Mouse (Mus musculus): ENCODE results near the gene Olfm1. TPM values are rescaled to one million over a fixed set of nuclear protein-coding genes. Genes with fewer than 3 reads are reported as not detected.

The Olfm1 gene
- total and polyA plus RNA-seq, 2 experiments from 2014 or later, result 426 to 486 TPM

GRCm38 (mm10) chr2:28256029-28256428 is 63.2 kb downstream of the Olfm1 start:
- 89% methylated on average over 7 of the region's 7 CpGs for WGBS
- Histone ChIP-seq H3K9me3 (ENCODE audit: low read length) (no peaks in the 10 kb centered on the region), H3K36me3 (ENCODE audit: insufficient read depth, low read length) (no peaks in the 10 kb centered on the region), H3K9ac (replicated peaks; ENCODE audit: low read length, poor library complexity, severe bottlenecking) (no peak overlapping the region), H3K4me3 (ENCODE audit: low read depth, low read length) (no peak overlapping the region), H3K27ac (ENCODE audit: low read depth, low read length) (no peak overlapping the region), H3K4me1 (ENCODE audit: insufficient read depth, low read length) (no peaks in the 10 kb centered on the region), H3K4me2 (ENCODE audit: low read depth, low read length, poor library complexity, severe bottlenecking) (no peak overlapping the region), H3K27me3 (ENCODE audit: insufficient read depth, low read length) (no peaks in the 10 kb centered on the region)
- TF ChIP-seq CTCF (IDR thresholded peaks at IDR 0.05), result no peak
- DNase-seq (ENCODE audit: low spot score) (no peak), ATAC-seq (ENCODE audit: low FRiP score) (no peak)

- Histone ChIP-seq H3K4me2 (ENCODE audit: low read depth, low read length, poor library complexity, severe bottlenecking) (no peak overlapping the region), H3K4me3 (ENCODE audit: low read depth, low read length) (no peak overlapping the region), H3K27me3 (ENCODE audit: insufficient read depth, low read length) (no peaks in the 10 kb centered on the region), H3K9ac (replicated peaks; ENCODE audit: low read length, poor library complexity, severe bottlenecking) (no peak overlapping the region), H3K4me1 (ENCODE audit: insufficient read depth, low read length) (no peaks in the 10 kb centered on the region), H3K36me3 (ENCODE audit: insufficient read depth, low read length) (no peaks in the 10 kb centered on the region), H3K9me3 (ENCODE audit: low read length) (no peaks in the 10 kb centered on the region), H3K27ac (ENCODE audit: low read depth, low read length) (no peak overlapping the region)
- no peak for TF ChIP-seq CTCF (IDR thresholded peaks at IDR 0.05)
- 56% methylated on average over 3 of the region's 3 CpGs for WGBS
- DNase-seq (ENCODE audit: low spot score) (peak; percentile 41), ATAC-seq (ENCODE audit: low FRiP score) (no peak)
These were observed 68.6 kb downstream of the Olfm1 start for GRCm38 (mm10) chr2:28261438-28261837.

DNA sequence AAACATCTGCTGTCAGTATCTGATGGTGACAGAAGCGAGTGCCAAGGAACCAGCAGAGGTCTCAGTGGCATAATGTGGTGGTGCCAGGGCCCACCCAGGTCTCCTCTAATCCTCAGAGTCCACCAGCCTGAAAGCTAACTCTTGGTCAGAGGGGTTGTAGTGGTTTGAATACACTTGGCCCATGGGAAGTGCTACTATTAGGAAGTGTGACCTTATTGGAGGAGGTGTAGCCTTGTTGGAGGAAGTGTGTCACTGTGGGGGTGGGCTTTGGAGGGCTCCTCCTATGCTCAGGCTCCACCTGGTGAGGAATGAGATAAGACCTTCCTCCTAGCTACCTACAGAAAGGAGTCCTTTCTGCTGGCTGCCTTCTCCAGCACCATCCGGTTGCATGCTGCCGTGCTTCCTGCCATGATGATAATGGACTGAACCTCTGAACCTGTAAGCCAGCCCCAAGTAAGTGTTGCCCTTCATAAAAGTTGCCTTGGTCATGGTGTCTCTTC is 75.0 kb downstream of the Olfm1 start:
- no peaks in the 10 kb centered on the region; the same call in 1 of the 2 replicates for H3K4me1 ChIP-seq (ENCODE audit: insufficient read depth, low read length)
- no peak overlapping the region for H3K4me3 ChIP-seq (ENCODE audit: low read depth, low read length)
- WGBS, result 93% methylated on average over 3 of the region's 3 CpGs
- no peak for DNase-seq (ENCODE audit: low spot score)
- H3K27me3 ChIP-seq (ENCODE audit: insufficient read depth, low read length), result no peaks in the 10 kb centered on the region
- no peak for ATAC-seq (ENCODE audit: low FRiP score)
- H3K9ac ChIP-seq (replicated peaks; ENCODE audit: low read length, poor library complexity, severe bottlenecking), result no peak overlapping the region
- TF ChIP-seq CTCF (IDR thresholded peaks at IDR 0.05), result no peak
- H3K36me3 ChIP-seq (ENCODE audit: insufficient read depth, low read length), result no peaks in the 10 kb centered on the region
- no peaks in the 10 kb centered on the region for H3K9me3 ChIP-seq (ENCODE audit: low read length)
- H3K27ac ChIP-seq (ENCODE audit: low read depth, low read length), result no peak overlapping the region
- H3K4me2 ChIP-seq (ENCODE audit: low read depth, low read length, poor library complexity, severe bottlenecking), result no peak overlapping the region

DNA sequence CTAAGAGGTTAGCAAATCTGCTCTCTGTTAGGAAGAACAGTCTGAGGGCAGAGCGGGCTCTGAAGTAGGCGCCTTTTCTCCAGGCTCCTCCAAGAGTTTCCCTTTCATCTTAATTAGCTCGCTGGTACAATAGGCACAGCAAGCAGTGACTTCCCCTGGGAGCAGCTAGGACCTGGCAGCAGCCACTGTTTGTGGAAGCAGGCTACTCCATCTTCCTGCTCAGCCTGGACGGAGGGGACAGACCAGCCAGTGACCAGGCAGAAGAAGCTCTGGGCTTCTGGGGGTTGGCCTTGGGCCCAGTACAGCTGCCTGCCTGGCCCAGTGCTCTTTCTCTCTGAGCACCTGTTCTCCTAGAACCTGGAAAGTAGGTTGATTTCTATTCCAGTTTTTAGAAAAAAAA is 77.8 kb downstream of the Olfm1 start:
- no peak for ATAC-seq (ENCODE audit: low FRiP score)
- WGBS, result 9% methylated on average over 4 of the region's 4 CpGs

GRCm38 (mm10) chr2:28272218-28272965 is 79.6 kb downstream of the Olfm1 start:
- Histone ChIP-seq H3K27me3 (ENCODE audit: insufficient read depth, low read length) (no peaks in the 10 kb centered on the region), H3K27ac (ENCODE audit: low read depth, low read length) (no peak overlapping the region), H3K36me3 (ENCODE audit: insufficient read depth, low read length) (no peaks in the 10 kb centered on the region), H3K9me3 (ENCODE audit: low read length) (no peaks in the 10 kb centered on the region), H3K4me1 (ENCODE audit: insufficient read depth, low read length) (no peaks in the 10 kb centered on the region; the same call in 1 of the 2 replicates), H3K9ac (replicated peaks; ENCODE audit: low read length, poor library complexity, severe bottlenecking) (no peak overlapping the region), H3K4me2 (ENCODE audit: low read depth, low read length, poor library complexity, severe bottlenecking) (no peak overlapping the region), H3K4me3 (ENCODE audit: low read depth, low read length) (no peak overlapping the region)
- ATAC-seq (ENCODE audit: low FRiP score) (no peak), DNase-seq (ENCODE audit: low spot score) (no peak)
- no peak for TF ChIP-seq CTCF (IDR thresholded peaks at IDR 0.05)
- WGBS, result 80% methylated on average over 11 of the region's 11 CpGs

More for the DNA sequence above, 77.8 kb downstream of the Olfm1 start:
- H3K9ac ChIP-seq (replicated peaks; ENCODE audit: low read length, poor library complexity, severe bottlenecking), result no peak overlapping the region
- 0 out of 2 replicates have a peak overlapping the region, but pooled peaks have one; percentile 27 for H3K27ac ChIP-seq (ENCODE audit: low read depth, low read length)
- H3K9me3 ChIP-seq (ENCODE audit: low read length), result no peaks in the 10 kb centered on the region
- H3K27me3 ChIP-seq (ENCODE audit: insufficient read depth, low read length), result no peaks in the 10 kb centered on the region
- no peak for TF ChIP-seq CTCF (IDR thresholded peaks at IDR 0.05)
- no peaks in the 10 kb centered on the region for H3K36me3 ChIP-seq (ENCODE audit: insufficient read depth, low read length)
- DNase-seq (ENCODE audit: low spot score), result peak; percentile 74
- no peak overlapping the region for H3K4me2 ChIP-seq (ENCODE audit: low read depth, low read length, poor library complexity, severe bottlenecking)
- H3K4me3 ChIP-seq (ENCODE audit: low read depth, low read length), result no peak overlapping the region
- no peaks in the 10 kb centered on the region; the same call in 1 of the 2 replicates for H3K4me1 ChIP-seq (ENCODE audit: insufficient read depth, low read length)

DNA sequence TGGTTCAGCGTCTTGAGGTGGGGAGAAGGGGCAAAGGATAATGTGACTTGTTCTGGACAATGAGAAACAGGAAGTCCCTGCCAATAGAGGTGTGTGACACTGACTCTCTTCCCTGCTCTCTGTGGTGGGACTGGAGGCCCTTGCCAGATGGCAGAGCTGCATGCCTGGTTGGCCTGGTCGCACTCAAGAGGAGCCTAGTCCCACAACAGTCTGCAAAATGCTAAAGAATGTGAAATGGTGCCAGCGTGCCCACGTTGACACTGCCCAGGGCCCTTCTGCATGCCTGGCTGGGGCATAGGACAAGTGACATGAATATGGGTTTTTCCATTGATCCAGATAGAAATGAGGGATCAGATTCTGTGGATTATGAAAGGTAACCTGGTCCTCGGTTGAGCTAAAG is 81.2 kb downstream of the Olfm1 start:
- no peaks in the 10 kb centered on the region; the same call in 1 of the 2 replicates for H3K4me1 ChIP-seq (ENCODE audit: insufficient read depth, low read length)
- H3K27ac ChIP-seq (ENCODE audit: low read depth, low read length), result no peak overlapping the region
- no peaks in the 10 kb centered on the region for H3K36me3 ChIP-seq (ENCODE audit: insufficient read depth, low read length)
- no peak for TF ChIP-seq CTCF (IDR thresholded peaks at IDR 0.05)
- DNase-seq (ENCODE audit: low spot score) (no peak), ATAC-seq (ENCODE audit: low FRiP score) (no peak)
- no peaks in the 10 kb centered on the region for H3K9me3 ChIP-seq (ENCODE audit: low read length)
- H3K9ac ChIP-seq (replicated peaks; ENCODE audit: low read length, poor library complexity, severe bottlenecking), result no peak overlapping the region
- H3K4me2 ChIP-seq (ENCODE audit: low read depth, low read length, poor library complexity, severe bottlenecking), result no peak overlapping the region
- no peaks in the 10 kb centered on the region for H3K27me3 ChIP-seq (ENCODE audit: insufficient read depth, low read length)
- H3K4me3 ChIP-seq (ENCODE audit: low read depth, low read length), result no peak overlapping the region
- 85% methylated on average over 5 of the region's 5 CpGs for WGBS

All from midbrain, postnatal 0 days (tissue).